Mouse (Mus musculus) brain, embryonic 18.5 days (tissue): Measurements from ENCODE around the gene Mylk.
"Not testable (repeated sequence)": the region's sequence is repeated elsewhere in the genome, so short reads cannot be mapped to it uniquely, and the experiment has no call there.

Experiments
- DNase-seq: peaks from one replicate; pipeline ENCODE4 v3.0.0-alpha.2; 2012; ENCODE audit warnings: low read depth, low spot score

The Mylk gene

DNA sequence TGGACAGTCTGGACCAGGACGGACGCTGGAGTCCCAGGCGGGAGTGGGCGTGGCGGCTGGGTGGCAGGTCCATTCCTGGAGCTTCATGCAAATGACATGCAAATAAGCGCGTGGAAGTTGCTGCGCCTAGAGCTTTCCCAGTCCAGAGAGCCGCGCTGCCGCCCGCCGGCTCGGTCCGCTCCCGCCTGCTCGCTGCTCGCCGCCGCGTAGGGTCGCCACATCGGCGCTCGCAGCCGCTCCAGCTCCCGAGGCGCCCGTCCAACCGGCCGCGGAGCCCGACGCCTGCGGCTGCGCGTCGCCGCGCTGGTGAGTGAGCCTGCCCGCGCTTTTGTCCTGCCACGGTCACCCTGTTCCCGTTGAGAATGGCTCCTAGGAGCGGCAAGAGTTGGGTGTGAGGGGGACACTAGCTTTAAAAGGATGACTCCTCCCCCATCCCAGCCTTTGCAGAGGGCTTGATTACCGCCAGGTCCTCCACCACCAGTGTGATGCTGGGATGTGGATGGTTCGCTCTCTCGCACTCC, at the start of gene Mylk:
Mylk (plus strand) TSS at position 146 of the 521 bp plus-strand sequence.
- no peak for DNase-seq

- not testable (repeated sequence) for DNase-seq
These were observed 46.3 kb upstream of the Mylk start for GRCm38 (mm10) chr16:34698721-34699120.

GRCm38 (mm10) chr16:34700165-34700827, 44.7 kb upstream of the Mylk start:
- DNase-seq: peak; percentile 51

DNA sequence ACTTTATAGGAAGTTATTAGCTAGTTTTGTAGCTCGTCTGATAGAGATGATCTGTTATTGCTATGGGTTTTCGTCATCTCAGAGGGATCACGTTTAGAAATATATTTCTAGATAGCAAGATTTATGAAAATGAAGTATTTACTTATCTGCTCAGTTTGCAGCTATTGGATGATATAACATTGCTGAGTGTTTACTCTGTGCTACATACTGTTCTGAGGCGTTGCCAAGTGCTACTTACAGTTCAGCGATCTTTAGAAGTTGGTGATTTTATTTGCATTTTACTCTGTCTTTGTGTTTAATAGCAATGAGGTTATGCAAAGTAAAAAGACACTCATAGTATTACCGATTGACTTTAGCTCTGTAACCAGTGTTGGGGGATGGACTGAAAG, 44.2 kb upstream of the Mylk start:
- no peak for DNase-seq

- no peak for DNase-seq
These were observed 39.0 kb upstream of the Mylk start for GRCm38 (mm10) chr16:34706019-34706418.

DNA sequence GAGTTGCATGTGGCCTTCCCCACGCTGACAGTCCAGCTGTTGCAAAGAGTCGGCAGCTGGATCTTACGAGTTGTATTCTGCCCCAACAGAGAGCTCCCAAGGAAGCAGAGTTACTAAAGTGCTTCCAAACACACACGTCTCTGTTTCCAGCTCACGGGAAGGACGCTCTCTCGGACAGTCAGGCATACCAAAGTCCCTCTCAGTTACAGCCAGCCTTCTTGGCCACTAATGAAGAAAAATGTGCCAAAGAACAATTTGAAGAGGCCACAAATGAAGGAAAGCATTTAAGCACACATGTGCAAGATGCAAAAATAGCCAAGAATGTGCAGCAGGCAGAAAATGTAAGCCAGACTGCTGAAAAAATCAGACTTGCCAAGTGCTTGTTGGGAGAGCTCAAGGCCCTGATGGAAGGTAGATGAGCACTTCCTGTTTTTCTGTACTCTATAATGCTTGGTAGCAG, 38.5 kb upstream of the Mylk start:
- no peak for DNase-seq

DNA sequence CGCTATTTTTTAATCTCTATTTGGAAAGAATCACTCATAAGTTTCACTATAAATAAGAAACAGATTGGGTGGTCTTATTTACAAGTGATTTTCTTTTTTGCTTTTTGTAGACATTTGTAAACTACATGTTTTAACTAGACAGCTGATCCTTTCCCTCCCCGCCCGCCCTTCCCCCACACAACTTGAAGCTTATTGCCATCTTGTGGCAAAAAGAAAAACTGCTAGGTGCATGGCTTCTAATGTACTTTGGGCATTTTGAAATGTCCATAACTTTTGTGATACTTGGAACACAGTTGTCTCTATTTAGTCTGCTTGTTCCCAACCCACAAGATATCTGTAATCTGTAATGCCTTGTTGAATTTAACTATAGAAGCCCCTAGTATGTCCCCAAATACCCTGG, 33.5 kb upstream of the Mylk start:
- DNase-seq: no peak

DNA sequence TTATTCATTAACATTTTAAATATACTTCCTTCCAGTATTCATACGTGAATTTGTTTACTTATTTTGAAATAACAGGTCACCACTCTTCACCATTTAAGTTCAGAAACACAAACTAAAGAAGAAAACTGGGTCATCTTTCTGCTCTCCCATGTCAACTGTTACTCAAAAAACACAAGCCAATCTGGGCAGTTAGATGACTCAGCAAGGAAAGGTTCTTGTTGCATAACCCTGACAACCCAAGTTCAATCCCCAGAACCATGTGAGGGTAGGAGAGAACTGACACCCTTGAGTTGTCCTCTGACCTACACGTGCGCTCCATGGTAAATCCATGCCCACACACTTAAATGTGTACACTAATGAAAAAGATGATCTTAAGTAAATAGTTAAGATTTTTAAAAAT, 19.9 kb upstream of the Mylk start:
- DNase-seq: no peak

- DNase-seq: not testable (repeated sequence)
These were observed 16.4 kb upstream of the Mylk start for GRCm38 (mm10) chr16:34728610-34729009.

GRCm38 (mm10) chr16:34729371-34729770, 15.6 kb upstream of the Mylk start:
- DNase-seq: no peak

GRCm38 (mm10) chr16:34738656-34739233, 6.3 kb upstream of the Mylk start:
- no peak for DNase-seq

GRCm38 (mm10) chr16:34742930-34743329, 2.1 kb upstream of the Mylk start:
- no peak for DNase-seq

GRCm38 (mm10) chr16:34748081-34748720, 3.2 kb downstream of the Mylk start:
- DNase-seq: no peak

- DNase-seq: no peak
These were observed 4.5 kb downstream of the Mylk start for GRCm38 (mm10) chr16:34749536-34749935.

DNA sequence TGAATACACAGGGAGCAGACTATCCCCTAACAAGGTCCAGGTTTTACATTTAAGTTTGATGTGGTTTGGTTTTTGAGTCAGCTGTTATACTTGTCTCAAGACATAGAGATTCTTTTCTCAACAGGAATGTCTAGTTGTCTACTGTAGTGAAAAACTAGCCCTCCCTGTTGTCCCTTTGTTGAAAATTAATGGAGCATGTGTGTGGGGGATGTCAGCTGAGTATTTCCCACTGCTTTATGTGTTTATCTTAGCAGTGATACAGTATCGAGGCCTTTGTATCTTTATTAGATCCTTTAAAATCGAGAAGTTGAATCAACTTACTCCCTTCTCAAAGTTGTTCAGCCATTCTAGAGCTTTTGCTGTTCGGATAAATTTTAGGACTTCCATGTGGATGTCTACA, 7.0 kb downstream of the Mylk start:
- no peak for DNase-seq

- DNase-seq: no peak
These were observed 8.0 kb downstream of the Mylk start for GRCm38 (mm10) chr16:34752977-34753376.

- no peak for DNase-seq
These were observed 12.0 kb downstream of the Mylk start for GRCm38 (mm10) chr16:34756991-34757390.

DNA sequence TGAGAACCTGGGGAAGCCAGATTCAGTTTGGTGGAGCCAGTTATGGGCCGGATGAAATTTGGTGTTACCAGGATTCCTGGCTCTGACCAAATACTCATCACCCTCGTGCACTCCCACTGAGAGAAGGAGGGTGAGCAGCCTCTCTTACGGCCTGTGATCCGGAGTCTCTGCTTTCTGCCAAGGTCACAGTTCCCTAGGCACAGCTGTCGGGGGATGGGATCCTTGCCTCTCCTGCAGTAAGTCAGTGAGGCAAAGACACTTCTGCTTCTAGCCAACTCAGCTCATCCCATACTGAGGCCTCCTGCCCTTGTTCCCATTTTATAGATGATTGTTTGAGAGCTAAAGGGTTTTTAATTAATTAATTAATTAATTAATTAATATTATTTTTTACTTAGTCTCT, 13.2 kb downstream of the Mylk start:
- no peak for DNase-seq

- no peak for DNase-seq
These were observed 19.1 kb downstream of the Mylk start for GRCm38 (mm10) chr16:34763959-34764591.

DNA sequence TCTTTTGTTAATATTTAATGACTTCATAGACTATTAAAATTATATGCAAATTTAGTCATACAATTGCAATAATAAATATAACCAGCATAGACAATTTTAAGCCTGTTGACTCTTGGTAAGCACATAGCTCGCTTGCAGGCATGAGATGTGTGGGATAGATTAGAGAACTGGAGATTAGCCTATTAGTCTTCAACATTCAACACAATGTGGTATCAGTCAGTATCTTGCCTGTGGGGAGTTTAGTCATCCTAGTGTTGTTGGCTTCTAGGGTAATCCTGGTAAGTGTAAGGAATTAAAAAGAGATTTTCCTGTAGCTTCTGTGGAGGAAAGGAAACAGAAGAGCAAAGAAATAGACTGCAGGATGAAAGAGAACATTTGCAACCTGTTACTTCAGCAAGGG, 20.7 kb downstream of the Mylk start:
- no peak for DNase-seq

DNA sequence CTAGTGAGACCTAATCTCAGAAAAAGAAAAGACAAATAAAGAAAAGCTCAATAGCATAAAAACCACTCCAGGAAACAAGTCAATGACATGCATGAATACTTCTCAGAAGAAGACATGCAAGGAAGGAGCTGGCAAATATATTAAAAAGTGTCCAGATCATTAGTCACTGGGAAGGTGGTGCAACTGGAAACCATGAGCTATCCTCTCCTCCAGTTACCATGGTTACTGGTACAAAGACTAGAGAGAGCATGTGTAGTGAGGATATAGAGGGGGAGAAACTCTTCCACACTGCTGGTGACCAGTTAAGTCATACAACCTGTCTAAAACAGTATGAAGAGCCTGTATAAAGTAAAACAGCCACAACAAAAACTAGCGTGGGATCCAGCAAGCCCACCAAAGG, 21.2 kb downstream of the Mylk start:
- no peak for DNase-seq

DNA sequence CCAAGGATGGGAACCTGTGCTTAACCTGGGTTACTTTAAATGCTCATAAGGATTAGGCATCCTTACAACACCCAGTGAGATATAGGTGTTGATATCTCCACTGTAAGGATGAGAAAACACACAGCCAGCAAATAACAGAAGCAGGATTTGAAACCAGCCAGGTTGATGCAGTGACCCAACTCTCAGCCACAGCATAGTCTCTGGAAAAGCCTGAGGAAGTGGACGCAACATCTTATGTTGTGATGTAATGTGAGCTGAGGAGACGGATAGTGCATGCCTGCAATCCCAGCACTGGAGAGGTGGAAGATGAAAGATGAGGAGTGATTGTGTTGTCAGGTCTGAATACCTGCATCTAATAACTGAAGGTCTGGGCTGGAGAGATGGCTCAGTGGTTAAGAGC, 22.4 kb downstream of the Mylk start:
- DNase-seq: no peak
